Comparison of ENCODE assay signal across 8 mouse cellular contexts in genomic region chr17:21649936-21650335, GRCm38 (mm10). TPM values are rescaled to one million over a fixed set of nuclear protein-coding genes. Genes with fewer than 3 reads are reported as not detected.
A peak's percentile ranks its signal among the peaks of the same experiment; 100 is the strongest.
DNase-seq lines count a peak whose midpoint lies in the region; ATAC-seq and TF ChIP-seq lines count a peak whose summit lies in the region.

No protein-coding gene starts in this region.

- WGBS in bone marrow, adult 2 months = 13% methylated on average over 2 of the region's 2 CpGs
- WGBS in forebrain, embryonic 13.5 days = 26% methylated on average over 2 of the region's 2 CpGs
- WGBS in kidney, embryonic 16.5 days = 21% methylated on average over 2 of the region's 2 CpGs
- WGBS in lung, postnatal 0 days = 16% methylated on average over 2 of the region's 2 CpGs

- peak overlapping the region; percentile 55 for H3K4me2 ChIP-seq in forebrain, embryonic 13.5 days
- H3K4me2 ChIP-seq in kidney, embryonic 16.5 days (replicated peaks; ENCODE audit: low read depth, low read length) = peak overlapping the region; percentile 50
- H3K4me2 ChIP-seq in lung, postnatal 0 days (replicated peaks; ENCODE audit: low read depth, low read length) = peak overlapping the region; percentile 41

- H3K36me3 ChIP-seq in forebrain, embryonic 13.5 days (ENCODE audit: poor library complexity, severe bottlenecking) = no peaks in the 10 kb centered on the region
- no peaks in the 10 kb centered on the region for H3K36me3 ChIP-seq in kidney, embryonic 16.5 days (ENCODE audit: insufficient read depth, low read length)
- H3K36me3 ChIP-seq in lung, postnatal 0 days (ENCODE audit: insufficient read depth, low read length) = no peaks in the 10 kb centered on the region

- H3K27ac ChIP-seq in bone marrow, adult 2 months (ENCODE audit: control insufficient read depth, insufficient read depth, low read depth, low read length, poor library complexity) = 0 out of 2 replicates have a peak overlapping the region, but pooled peaks have one; percentile 7
- peak overlapping the region; percentile 61 for H3K27ac ChIP-seq in forebrain, embryonic 13.5 days
- H3K27ac ChIP-seq in kidney, embryonic 16.5 days (ENCODE audit: low read length) = peak overlapping the region; percentile 68
- H3K27ac ChIP-seq in lung, postnatal 0 days (ENCODE audit: low read length) = peak overlapping the region; percentile 71

- no peak overlapping the region for H3K4me3 ChIP-seq in bone marrow, adult 2 months (replicated peaks; ENCODE audit: control insufficient read depth, low read depth, low read length)
- H3K4me3 ChIP-seq in forebrain, embryonic 13.5 days = peak overlapping the region; percentile 46
- H3K4me3 ChIP-seq in kidney, embryonic 16.5 days (ENCODE audit: low read length) = peak overlapping the region; percentile 53
- H3K4me3 ChIP-seq in lung, postnatal 0 days (ENCODE audit: low read depth, low read length) = peak overlapping the region; percentile 39; the same call in 1 of the 2 replicates

- TF ChIP-seq CTCF in bone marrow, adult 2 months (IDR thresholded peaks at IDR 0.05; ENCODE audit: control insufficient read depth, insufficient read depth, low read length) = no peak
- peak; percentile 65 for TF ChIP-seq CTCF in lung, postnatal 0 days (IDR thresholded peaks at IDR 0.05)

- ATAC-seq in forebrain, embryonic 13.5 days = peak; percentile 41; the same call in 1 of the 2 replicates
- ATAC-seq in kidney, embryonic 16.5 days (ENCODE audit: low FRiP score, low TSS enrichment) = peak; percentile 43; the same call in 1 of the 2 replicates
- ATAC-seq in lung, postnatal 0 days = peak; percentile 69

- peak overlapping the region; percentile 55; the same call in 1 of the 2 replicates for H3K9ac ChIP-seq in forebrain, embryonic 13.5 days
- peak overlapping the region; percentile 46 for H3K9ac ChIP-seq in kidney, embryonic 16.5 days (replicated peaks; ENCODE audit: low read length)
- no peak overlapping the region; the same call in 1 of the 2 replicates for H3K9ac ChIP-seq in lung, postnatal 0 days (replicated peaks; ENCODE audit: low read depth)

- DNase-seq in ovary, postnatal 14 days (ENCODE audit: low spot score) = peak; percentile 1
- DNase-seq in ovary, adult 18-20 months (ENCODE audit: low spot score) = no peak
- DNase-seq in lung, postnatal 0 days (ENCODE audit: low spot score) = peak; percentile 72
- peak; percentile 8 for DNase-seq in retina, postnatal 7 days (ENCODE audit: low read depth, low spot score)
- DNase-seq in gastrocnemius, postnatal 25 days = no peak

- TF ChIP-seq EP300 in lung, postnatal 0 days (IDR thresholded peaks at IDR 0.05) = no peak

- no peaks in the 10 kb centered on the region for H3K9me3 ChIP-seq in forebrain, embryonic 13.5 days (replicated peaks)
- no peaks in the 10 kb centered on the region for H3K9me3 ChIP-seq in kidney, embryonic 16.5 days (ENCODE audit: low read length)
- no peaks in the 10 kb centered on the region for H3K9me3 ChIP-seq in lung, postnatal 0 days (ENCODE audit: low read length)

- no peaks in the 10 kb centered on the region for H3K27me3 ChIP-seq in forebrain, embryonic 13.5 days
- H3K27me3 ChIP-seq in kidney, embryonic 16.5 days (ENCODE audit: insufficient read depth, low read length) = no peaks in the 10 kb centered on the region
- H3K27me3 ChIP-seq in lung, postnatal 0 days (replicated peaks; ENCODE audit: insufficient read depth, low read length) = no peaks in the 10 kb centered on the region

- no peaks in the 10 kb centered on the region for H3K4me1 ChIP-seq in bone marrow, adult 2 months (ENCODE audit: control insufficient read depth, insufficient read depth, low read length)
- H3K4me1 ChIP-seq in forebrain, embryonic 13.5 days = 0 out of 2 replicates have a peak, but pooled peaks cover 3% of the 10 kb centered on the region
- H3K4me1 ChIP-seq in kidney, embryonic 16.5 days (ENCODE audit: insufficient read depth, low read length) = no peaks in the 10 kb centered on the region
- no peaks in the 10 kb centered on the region for H3K4me1 ChIP-seq in lung, postnatal 0 days (ENCODE audit: insufficient read depth, low read depth, low read length)

- no peak for TF ChIP-seq POLR2A in bone marrow, adult 2 months (IDR thresholded peaks at IDR 0.05; ENCODE audit: borderline replicate concordance, control insufficient read depth, low read depth, low read length)

RNA-seq across cellular contexts. Expression of gene Zfp983, which starts 0.5 kb away (rescaled TPM):
- 1.2 and 1.5 TPM in 2 replicates for polyA plus RNA-seq in bone marrow, adult 2 months (2011; ENCODE audit: insufficient read depth, insufficient read length, low replicate concordance, missing spikeins)
- 9.6 and 9.9 TPM in 2 replicates for polyA plus RNA-seq in forebrain, embryonic 13.5 days (2015; fragmentation: Nextera tagmentation; extraction: Ambion mirVana)
- polyA plus RNA-seq in kidney, embryonic 16.5 days (2015; fragmentation: Nextera tagmentation; extraction: Ambion mirVana) = 4.4 and 4.6 TPM in 2 replicates
- 1.8 and 2.1 TPM in 2 replicates for polyA plus RNA-seq in lung, postnatal 0 days (2015; fragmentation: Nextera tagmentation; extraction: Ambion mirVana)
- 1 to 10 TPM; 1.8 to 2.0 TPM for total RNA-seq in gastrocnemius, postnatal 25 days (2021)

RNA-seq across cellular contexts. Expression of gene Gm10226, which starts 41.7 kb away (rescaled TPM):
- 15.0 and 28.9 TPM in 2 replicates for polyA plus RNA-seq in bone marrow, adult 2 months (2011; ENCODE audit: insufficient read depth, insufficient read length, low replicate concordance, missing spikeins)
- 15.5 and 21.5 TPM in 2 replicates for polyA plus RNA-seq in forebrain, embryonic 13.5 days (2015; fragmentation: Nextera tagmentation; extraction: Ambion mirVana)
- 4.8 and 6.6 TPM in 2 replicates for polyA plus RNA-seq in kidney, embryonic 16.5 days (2015; fragmentation: Nextera tagmentation; extraction: Ambion mirVana)
- polyA plus RNA-seq in lung, postnatal 0 days (2015; fragmentation: Nextera tagmentation; extraction: Ambion mirVana) = 3.6 and 4.1 TPM in 2 replicates
- 1 to 10 TPM; 1.9 to 3.3 TPM for total RNA-seq in gastrocnemius, postnatal 25 days (2021)

RNA-seq across cellular contexts. Expression of gene Zfp760, which starts 57.6 kb away (rescaled TPM):
- 0.85 and 2.6 TPM in 2 replicates for polyA plus RNA-seq in bone marrow, adult 2 months (2011; ENCODE audit: insufficient read depth, insufficient read length, low replicate concordance, missing spikeins)
- 20.7 and 22.1 TPM in 2 replicates for polyA plus RNA-seq in forebrain, embryonic 13.5 days (2015; fragmentation: Nextera tagmentation; extraction: Ambion mirVana)
- polyA plus RNA-seq in kidney, embryonic 16.5 days (2015; fragmentation: Nextera tagmentation; extraction: Ambion mirVana) = 13.1 and 15.3 TPM in 2 replicates
- polyA plus RNA-seq in lung, postnatal 0 days (2015; fragmentation: Nextera tagmentation; extraction: Ambion mirVana) = 6.6 and 6.7 TPM in 2 replicates
- total RNA-seq in gastrocnemius, postnatal 25 days (2021) = 1 to 10 TPM; 1.4 to 1.7 TPM

Comparison
In these comparisons a context has a peak if more than half of its experiments do, and no peak if none do; other contexts are left out.
1. DNase-seq: peak in ovary, postnatal 14 days (single experiment), lung, postnatal 0 days (single experiment) and retina, postnatal 7 days (single experiment); none in ovary, adult 18-20 months (single experiment) and gastrocnemius, postnatal 25 days (single experiment).
2. H3K27ac ChIP-seq: peak in every context shown above with its lines; median percentile 71 in lung, postnatal 0 days; 68 in kidney, embryonic 16.5 days; 61 in forebrain, embryonic 13.5 days; 7 in bone marrow, adult 2 months.
3. Peak in every context shown above with its lines, with median percentiles within 50 percentile points of each other: ATAC-seq and H3K4me2 ChIP-seq.